Mouse (Mus musculus): Measurements from ENCODE around the gene Tnfaip2.

The Tnfaip2 gene

GRCm38 (mm10) chr12:111442309-111443010 is at the start of gene Tnfaip2:
Gene Tnfaip2, plus strand, starts transcription at chr12:111442469.
- peak; percentile 83 for DNase-seq

GRCm38 (mm10) chr12:111394008-111394407 is 48.3 kb upstream of the Tnfaip2 start:
- no peak for DNase-seq

- no peak for DNase-seq
These were observed 45.3 kb upstream of the Tnfaip2 start for GRCm38 (mm10) chr12:111396997-111397396.

- peak; percentile 84 for DNase-seq
These were observed 40.6 kb upstream of the Tnfaip2 start for GRCm38 (mm10) chr12:111401454-111402184.

- DNase-seq: no peak
These were observed 37.4 kb upstream of the Tnfaip2 start for GRCm38 (mm10) chr12:111404880-111405279.

- DNase-seq: no peak
These were observed 35.6 kb upstream of the Tnfaip2 start, which contains the start of gene Lbhd2 for GRCm38 (mm10) chr12:111406622-111407021. Gene Lbhd2, plus strand, starts transcription at chr12:111406809.

GRCm38 (mm10) chr12:111409583-111409982 is 32.7 kb upstream of the Tnfaip2 start:
- no peak for DNase-seq

GRCm38 (mm10) chr12:111411631-111412355 is 30.5 kb upstream of the Tnfaip2 start:
- no peak for DNase-seq

- DNase-seq: peak; percentile 21
These were observed 29.5 kb upstream of the Tnfaip2 start for GRCm38 (mm10) chr12:111412581-111413284.

- DNase-seq: peak; percentile 92
These were observed 29.0 kb upstream of the Tnfaip2 start for GRCm38 (mm10) chr12:111413300-111413699.

- DNase-seq: peak; percentile 52
These were observed 25.1 kb upstream of the Tnfaip2 start, which contains the start of gene Exoc3l4 for GRCm38 (mm10) chr12:111416921-111417779. Gene Exoc3l4, plus strand, starts transcription at chr12:111417017.

- no peak for DNase-seq
These were observed 22.4 kb upstream of the Tnfaip2 start for GRCm38 (mm10) chr12:111419918-111420317.

GRCm38 (mm10) chr12:111420946-111421709 is 21.1 kb upstream of the Tnfaip2 start:
- no peak for DNase-seq

GRCm38 (mm10) chr12:111422852-111423251 is 19.4 kb upstream of the Tnfaip2 start:
- DNase-seq: no peak

GRCm38 (mm10) chr12:111423570-111424129 is 18.6 kb upstream of the Tnfaip2 start:
- DNase-seq: no peak

- no peak for DNase-seq
These were observed 17.7 kb upstream of the Tnfaip2 start for GRCm38 (mm10) chr12:111424547-111424946.

- DNase-seq: peak; percentile 95
These were observed 17.0 kb upstream of the Tnfaip2 start for GRCm38 (mm10) chr12:111425258-111425657.

- DNase-seq: peak; percentile 97
These were observed 16.3 kb upstream of the Tnfaip2 start for GRCm38 (mm10) chr12:111425789-111426460.

- peak; percentile 69 for DNase-seq
These were observed 14.7 kb upstream of the Tnfaip2 start for GRCm38 (mm10) chr12:111427438-111428113.

All from kidney, adult 18-20 months (tissue).